Mouse (Mus musculus) embryo, embryonic 9.5 days (tissue): ENCODE measurements around the gene Cts3.
"Not testable (repeated sequence)": the region's sequence is repeated elsewhere in the genome, so short reads cannot be mapped to it uniquely, and the experiment has no call there.

Source experiments
- DNase-seq: peaks from one replicate; pipeline ENCODE4 v3.0.0-alpha.2; 2017; ENCODE audit errors: extremely low spot score

The Cts3 gene

DNA sequence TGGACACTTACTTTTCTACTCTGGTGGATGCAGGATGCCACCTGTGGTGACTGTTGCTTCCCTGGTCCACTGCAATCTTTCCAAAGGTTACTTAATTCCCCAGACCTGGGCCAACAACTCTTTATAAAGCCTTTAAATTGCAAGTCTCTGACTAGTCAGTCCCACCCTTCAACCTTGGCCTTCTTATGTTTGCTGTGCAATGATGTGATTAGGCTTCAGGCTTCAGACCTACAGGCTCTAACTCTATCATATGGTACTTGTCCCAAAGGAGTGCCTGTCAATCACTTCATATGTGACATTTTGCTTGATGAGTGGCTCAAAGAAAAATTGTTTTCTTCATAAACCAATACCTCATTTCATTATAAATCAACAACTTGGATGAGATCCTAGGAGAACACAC lies at the start of gene Cts3:
Gene Cts3 (minus strand): TSS at position 101 of the 400 bp plus-strand sequence.
- no peak for DNase-seq

- not testable (repeated sequence) for DNase-seq
Measured at GRCm38 (mm10) chr13:61568074-61568473, 1.9 kb downstream of the Cts3 start, which contains the start of gene Gm49352. Gm49352 (minus strand) TSS chr13:61568174.

DNA sequence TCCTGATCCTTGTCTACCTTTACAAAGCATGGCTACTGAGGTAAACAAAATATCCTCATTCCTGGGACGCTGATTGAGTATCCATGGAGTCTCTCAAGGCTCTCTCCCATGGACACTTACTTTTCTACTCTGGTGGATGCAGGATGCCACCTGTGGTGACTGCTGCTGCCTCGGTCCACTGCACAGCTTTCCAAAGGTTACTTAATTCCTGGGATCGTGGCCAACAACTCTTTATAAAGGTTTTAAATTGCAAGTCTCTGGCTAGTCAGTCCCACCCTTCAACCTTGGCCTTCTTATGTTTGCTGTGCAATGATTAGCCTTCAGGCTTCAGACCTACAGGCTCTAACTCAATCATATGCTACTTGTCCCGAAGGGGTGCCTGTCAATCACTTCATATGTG lies 28.3 kb downstream of the Cts3 start, which contains the start of gene Ctsm:
Gene Ctsm (minus strand): TSS at position 209 of the 400 bp plus-strand sequence.
- DNase-seq, result no peak
